In genomic region chr8:79350805-79351204, GRCm38 (mm10) we compare ENCODE assay signal across 13 mouse cellular contexts. TPM values are rescaled to one million over a fixed set of nuclear protein-coding genes. Genes with fewer than 3 reads are reported as not detected.
DNase-seq lines count a peak whose midpoint lies in the region; ATAC-seq lines count a peak whose summit lies in the region.
"Had no signal": no experiment of that assay in that cellular context is flagged by ENCODE, and none has a peak within 500 bp of the region (broad histone marks: within the 10 kb centered on the region; RNA-seq: fewer than 3 reads in every experiment).

No protein-coding gene starts in this region.

- H3K27ac ChIP-seq in forebrain, embryonic 15.5 days (replicated peaks): peak overlapping the region; percentile 74
- no peak overlapping the region for H3K27ac ChIP-seq in forebrain, embryonic 10.5 days
- H3K27ac ChIP-seq in hindbrain, embryonic 14.5 days: peak overlapping the region; percentile 66
- no peak overlapping the region for H3K27ac ChIP-seq in hindbrain, embryonic 11.5 days (ENCODE audit: low read depth, low read length)
- H3K27ac ChIP-seq in midbrain, embryonic 14.5 days (replicated peaks; ENCODE audit: low read depth, low read length): peak overlapping the region; percentile 70
- H3K27ac ChIP-seq in midbrain, embryonic 10.5 days (replicated peaks): no peak overlapping the region
- H3K27ac ChIP-seq in stomach, embryonic 16.5 days (ENCODE audit: low read length): peak overlapping the region; percentile 87
- H3K27ac ChIP-seq: embryonic facial prominence, embryonic 12.5 days; left cerebral cortex, adult 2 months had no signal

- 28% methylated on average over 3 of the region's 3 CpGs for WGBS in forebrain, embryonic 15.5 days
- WGBS in forebrain, embryonic 10.5 days: 79% methylated on average over 3 of the region's 3 CpGs
- WGBS in hindbrain, embryonic 14.5 days: 61% methylated on average over 3 of the region's 3 CpGs
- 74% methylated on average over 3 of the region's 3 CpGs for WGBS in hindbrain, embryonic 11.5 days
- 66% methylated on average over 3 of the region's 3 CpGs for WGBS in midbrain, embryonic 14.5 days
- 81% methylated on average over 3 of the region's 3 CpGs for WGBS in midbrain, embryonic 10.5 days
- WGBS in stomach, embryonic 16.5 days: 36% methylated on average over 3 of the region's 3 CpGs

- H3K9ac ChIP-seq in forebrain, embryonic 15.5 days (replicated peaks): no peak overlapping the region
- no peak overlapping the region for H3K9ac ChIP-seq in hindbrain, embryonic 14.5 days
- no peak overlapping the region for H3K9ac ChIP-seq in hindbrain, embryonic 11.5 days (ENCODE audit: low read depth, low read length)
- H3K9ac ChIP-seq in midbrain, embryonic 14.5 days (replicated peaks; ENCODE audit: low read length): no peak overlapping the region
- no peak overlapping the region for H3K9ac ChIP-seq in stomach, embryonic 16.5 days (ENCODE audit: low read length)
- H3K9ac ChIP-seq: embryonic facial prominence, embryonic 12.5 days had no signal

- no peaks in the 10 kb centered on the region for H3K27me3 ChIP-seq in forebrain, embryonic 15.5 days
- H3K27me3 ChIP-seq in forebrain, embryonic 10.5 days (ENCODE audit: poor library complexity, severe bottlenecking): no peaks in the 10 kb centered on the region
- H3K27me3 ChIP-seq in hindbrain, embryonic 14.5 days (ENCODE audit: control insufficient read depth, insufficient read depth, low read length): no peaks in the 10 kb centered on the region
- H3K27me3 ChIP-seq in hindbrain, embryonic 11.5 days (ENCODE audit: control insufficient read depth, insufficient read depth, low read length): no peaks in the 10 kb centered on the region
- no peaks in the 10 kb centered on the region for H3K27me3 ChIP-seq in midbrain, embryonic 14.5 days (ENCODE audit: control insufficient read depth, insufficient read depth, low read length)
- H3K27me3 ChIP-seq in midbrain, embryonic 10.5 days (ENCODE audit: low read depth, poor library complexity, severe bottlenecking): no peaks in the 10 kb centered on the region
- no peaks in the 10 kb centered on the region for H3K27me3 ChIP-seq in stomach, embryonic 16.5 days (ENCODE audit: control insufficient read depth, insufficient read depth, low read length)
- H3K27me3 ChIP-seq: embryonic facial prominence, embryonic 12.5 days had no signal

- no peak for ATAC-seq in forebrain, embryonic 15.5 days (replicated peaks)
- no peak for ATAC-seq in hindbrain, embryonic 14.5 days (ENCODE audit: low FRiP score)
- no peak for ATAC-seq in hindbrain, embryonic 11.5 days (ENCODE audit: low FRiP score)
- ATAC-seq in midbrain, embryonic 14.5 days (ENCODE audit: low FRiP score, low TSS enrichment): no peak
- no peak for ATAC-seq in stomach, embryonic 16.5 days (ENCODE audit: insufficient read depth, low FRiP score)

- peaks cover 19% of the 10 kb centered on the region; the same call in 1 of the 2 replicates for H3K36me3 ChIP-seq in forebrain, embryonic 15.5 days
- H3K36me3 ChIP-seq in forebrain, embryonic 10.5 days (replicated peaks): peaks cover 88% of the 10 kb centered on the region
- peaks cover 58% of the 10 kb centered on the region for H3K36me3 ChIP-seq in hindbrain, embryonic 14.5 days (replicated peaks; ENCODE audit: control insufficient read depth, insufficient read depth)
- 0 out of 2 replicates have a peak, but pooled peaks cover 3% of the 10 kb centered on the region for H3K36me3 ChIP-seq in hindbrain, embryonic 11.5 days (ENCODE audit: control insufficient read depth, insufficient read depth, low read length)
- peaks cover 57% of the 10 kb centered on the region for H3K36me3 ChIP-seq in midbrain, embryonic 14.5 days (ENCODE audit: control insufficient read depth, insufficient read depth, low read length)
- H3K36me3 ChIP-seq in midbrain, embryonic 10.5 days: peaks cover 87% of the 10 kb centered on the region
- peaks cover 11% of the 10 kb centered on the region for H3K36me3 ChIP-seq in stomach, embryonic 16.5 days (ENCODE audit: control insufficient read depth, insufficient read depth, low read length)

- no peak overlapping the region for H3K4me2 ChIP-seq in forebrain, embryonic 15.5 days (replicated peaks)
- no peak overlapping the region for H3K4me2 ChIP-seq in hindbrain, embryonic 14.5 days (replicated peaks)
- H3K4me2 ChIP-seq in hindbrain, embryonic 11.5 days (replicated peaks; ENCODE audit: low read depth, low read length): no peak overlapping the region
- no peak overlapping the region for H3K4me2 ChIP-seq in midbrain, embryonic 14.5 days (ENCODE audit: low read length)
- H3K4me2 ChIP-seq in stomach, embryonic 16.5 days (ENCODE audit: low read depth, low read length): 0 out of 2 replicates have a peak overlapping the region, but pooled peaks have one; percentile 13
- H3K4me2 ChIP-seq: embryonic facial prominence, embryonic 12.5 days had no signal

- no peak overlapping the region for H3K4me3 ChIP-seq in forebrain, embryonic 15.5 days
- H3K4me3 ChIP-seq in forebrain, embryonic 10.5 days: no peak overlapping the region
- no peak overlapping the region for H3K4me3 ChIP-seq in hindbrain, embryonic 14.5 days (replicated peaks; ENCODE audit: low read length)
- no peak overlapping the region for H3K4me3 ChIP-seq in hindbrain, embryonic 11.5 days (ENCODE audit: low read depth, low read length)
- no peak overlapping the region for H3K4me3 ChIP-seq in midbrain, embryonic 14.5 days (replicated peaks; ENCODE audit: low read depth, low read length)
- no peak overlapping the region for H3K4me3 ChIP-seq in midbrain, embryonic 10.5 days
- no peak overlapping the region for H3K4me3 ChIP-seq in stomach, embryonic 16.5 days (replicated peaks; ENCODE audit: low read length)
- H3K4me3 ChIP-seq: embryonic facial prominence, embryonic 12.5 days; left cerebral cortex, adult 2 months had no signal

- H3K4me1 ChIP-seq in forebrain, embryonic 15.5 days: peaks cover 53% of the 10 kb centered on the region
- H3K4me1 ChIP-seq in forebrain, embryonic 10.5 days: peaks cover 18% of the 10 kb centered on the region
- H3K4me1 ChIP-seq in hindbrain, embryonic 14.5 days (replicated peaks; ENCODE audit: control insufficient read depth, insufficient read depth, low read length): peaks cover 14% of the 10 kb centered on the region; the same call in 1 of the 2 replicates
- no peaks in the 10 kb centered on the region for H3K4me1 ChIP-seq in hindbrain, embryonic 11.5 days (replicated peaks; ENCODE audit: control insufficient read depth, insufficient read depth, low read length)
- peaks cover 12% of the 10 kb centered on the region for H3K4me1 ChIP-seq in midbrain, embryonic 14.5 days (ENCODE audit: control insufficient read depth, insufficient read depth, low read length)
- H3K4me1 ChIP-seq in midbrain, embryonic 10.5 days: peaks cover 8% of the 10 kb centered on the region
- peaks cover 28% of the 10 kb centered on the region for H3K4me1 ChIP-seq in stomach, embryonic 16.5 days (ENCODE audit: control insufficient read depth, insufficient read depth, low read length)

- H3K9me3 ChIP-seq in forebrain, embryonic 15.5 days: no peaks in the 10 kb centered on the region
- no peaks in the 10 kb centered on the region for H3K9me3 ChIP-seq in forebrain, embryonic 10.5 days
- no peaks in the 10 kb centered on the region for H3K9me3 ChIP-seq in hindbrain, embryonic 14.5 days (ENCODE audit: control insufficient read depth, low read length)
- H3K9me3 ChIP-seq in hindbrain, embryonic 11.5 days (ENCODE audit: control insufficient read depth, low read length): no peaks in the 10 kb centered on the region
- no peaks in the 10 kb centered on the region for H3K9me3 ChIP-seq in midbrain, embryonic 14.5 days (ENCODE audit: control insufficient read depth, low read length)
- no peaks in the 10 kb centered on the region for H3K9me3 ChIP-seq in midbrain, embryonic 10.5 days (replicated peaks)
- H3K9me3 ChIP-seq in stomach, embryonic 16.5 days (replicated peaks; ENCODE audit: control insufficient read depth, low read length): no peaks in the 10 kb centered on the region
- H3K9me3 ChIP-seq: embryonic facial prominence, embryonic 12.5 days had no signal

- no peak for DNase-seq in forebrain, embryonic 10.5 days (ENCODE audit: extremely low spot score, low spot score)
- DNase-seq in hindbrain, embryonic 14.5 days (ENCODE audit: low spot score): no peak
- DNase-seq in hindbrain, embryonic 11.5 days (ENCODE audit: low spot score): no peak
- DNase-seq in midbrain, embryonic 14.5 days: no peak
- DNase-seq in midbrain, embryonic 10.5 days (ENCODE audit: low spot score): no peak
- DNase-seq in c-Kit-positive CD71-positive TER-119-positive erythroid progenitor cells, embryonic 14.5 days (ENCODE audit: low spot score): no peak
- DNase-seq: retina, postnatal 1 day; spleen, adult 18-20 months; thymus, adult 2 months had no signal

RNA-seq across cellular contexts. Expression of gene Smad1, which starts 48.5 kb away (rescaled TPM):
- 63.6 and 66.6 TPM in 2 replicates for polyA plus RNA-seq in forebrain, embryonic 15.5 days (2015; fragmentation: Nextera tagmentation; extraction: Ambion mirVana)
- 39.4 TPM in 2 replicates for polyA plus RNA-seq in forebrain, embryonic 10.5 days (2016; fragmentation: Nextera tagmentation; extraction: Ambion mirVana)
- 75.5 and 84.3 TPM in 2 replicates for polyA plus RNA-seq in hindbrain, embryonic 14.5 days (2014; fragmentation: Nextera tagmentation; extraction: Ambion mirVana)
- 62.6 and 73.4 TPM in 2 replicates for polyA plus RNA-seq in hindbrain, embryonic 11.5 days (2014; fragmentation: Nextera tagmentation; extraction: Ambion mirVana)
- polyA plus RNA-seq in midbrain, embryonic 14.5 days (2014; fragmentation: Nextera tagmentation; extraction: Ambion mirVana): 67.5 and 82.4 TPM in 2 replicates
- 36.1 and 39.0 TPM in 2 replicates for polyA plus RNA-seq in midbrain, embryonic 10.5 days (2016; fragmentation: Nextera tagmentation; extraction: Ambion mirVana)
- polyA plus RNA-seq in stomach, embryonic 16.5 days (2015; fragmentation: Nextera tagmentation; extraction: Ambion mirVana): 33.0 and 37.4 TPM in 2 replicates

RNA-seq across cellular contexts. Expression of gene Mmaa, which starts 56.1 kb away (rescaled TPM):
- 25.6 and 26.2 TPM in 2 replicates for polyA plus RNA-seq in forebrain, embryonic 15.5 days (2015; fragmentation: Nextera tagmentation; extraction: Ambion mirVana)
- 10.6 and 11.3 TPM in 2 replicates for polyA plus RNA-seq in forebrain, embryonic 10.5 days (2016; fragmentation: Nextera tagmentation; extraction: Ambion mirVana)
- 15.6 and 15.9 TPM in 2 replicates for polyA plus RNA-seq in hindbrain, embryonic 14.5 days (2014; fragmentation: Nextera tagmentation; extraction: Ambion mirVana)
- polyA plus RNA-seq in hindbrain, embryonic 11.5 days (2014; fragmentation: Nextera tagmentation; extraction: Ambion mirVana): 12.2 and 12.5 TPM in 2 replicates
- polyA plus RNA-seq in midbrain, embryonic 14.5 days (2014; fragmentation: Nextera tagmentation; extraction: Ambion mirVana): 17.9 and 18.0 TPM in 2 replicates
- polyA plus RNA-seq in midbrain, embryonic 10.5 days (2016; fragmentation: Nextera tagmentation; extraction: Ambion mirVana): 8.6 and 9.1 TPM in 2 replicates
- 13.2 and 14.4 TPM in 2 replicates for polyA plus RNA-seq in stomach, embryonic 16.5 days (2015; fragmentation: Nextera tagmentation; extraction: Ambion mirVana)

Comparison
In these comparisons a context has a peak if more than half of its experiments do, and no peak if none do; other contexts are left out.
1. H3K27ac ChIP-seq: peak in forebrain, embryonic 15.5 days (single experiment), hindbrain, embryonic 14.5 days (single experiment), midbrain, embryonic 14.5 days (single experiment) and stomach, embryonic 16.5 days (single experiment); none in forebrain, embryonic 10.5 days (single experiment), hindbrain, embryonic 11.5 days (single experiment) and midbrain, embryonic 10.5 days (single experiment).